Mouse (Mus musculus): ENCODE data around the gene Taar7a. TPM values are rescaled to one million over a fixed set of nuclear protein-coding genes. Genes with fewer than 3 reads are reported as not detected.
A peak's percentile ranks its signal among the peaks of the same experiment; 100 is the strongest.

The Taar7a gene
- polyA plus RNA-seq (2014; fragmentation: Nextera tagmentation; extraction: Ambion mirVana) = not detected in 2 replicates

GRCm38 (mm10) chr10:23993381-23993780, at the start of gene Taar7a:
Gene Taar7a (minus strand): TSS chr10:23993481.
- no peak within 1 kb of the TSS for H3K27ac ChIP-seq (ENCODE audit: low read depth, low read length)
- H3K4me2 ChIP-seq = no peak within 1 kb of the TSS
- H3K9me3 ChIP-seq (ENCODE audit: control insufficient read depth, low read length) = no peaks in the 10 kb centered on the region
- no peak within 1 kb of the TSS for H3K4me3 ChIP-seq (ENCODE audit: low read depth, low read length)
- H3K4me1 ChIP-seq (replicated peaks; ENCODE audit: control insufficient read depth, insufficient read depth, low read length) = no peaks in the 10 kb centered on the region
- no peak within 1 kb of the TSS for H3K9ac ChIP-seq (ENCODE audit: low read depth, low read length)
- H3K36me3 ChIP-seq (ENCODE audit: control insufficient read depth, insufficient read depth, low read length) = no peaks in the 10 kb centered on the region
- no peak for ATAC-seq (replicated peaks; ENCODE audit: low FRiP score)
- no peaks in the 10 kb centered on the region for H3K27me3 ChIP-seq (replicated peaks; ENCODE audit: control insufficient read depth, insufficient read depth, low read length)
- 83% methylated on average over 3 of the region's 3 CpGs for WGBS
- DNase-seq (ENCODE audit: low spot score) = no peak

DNA sequence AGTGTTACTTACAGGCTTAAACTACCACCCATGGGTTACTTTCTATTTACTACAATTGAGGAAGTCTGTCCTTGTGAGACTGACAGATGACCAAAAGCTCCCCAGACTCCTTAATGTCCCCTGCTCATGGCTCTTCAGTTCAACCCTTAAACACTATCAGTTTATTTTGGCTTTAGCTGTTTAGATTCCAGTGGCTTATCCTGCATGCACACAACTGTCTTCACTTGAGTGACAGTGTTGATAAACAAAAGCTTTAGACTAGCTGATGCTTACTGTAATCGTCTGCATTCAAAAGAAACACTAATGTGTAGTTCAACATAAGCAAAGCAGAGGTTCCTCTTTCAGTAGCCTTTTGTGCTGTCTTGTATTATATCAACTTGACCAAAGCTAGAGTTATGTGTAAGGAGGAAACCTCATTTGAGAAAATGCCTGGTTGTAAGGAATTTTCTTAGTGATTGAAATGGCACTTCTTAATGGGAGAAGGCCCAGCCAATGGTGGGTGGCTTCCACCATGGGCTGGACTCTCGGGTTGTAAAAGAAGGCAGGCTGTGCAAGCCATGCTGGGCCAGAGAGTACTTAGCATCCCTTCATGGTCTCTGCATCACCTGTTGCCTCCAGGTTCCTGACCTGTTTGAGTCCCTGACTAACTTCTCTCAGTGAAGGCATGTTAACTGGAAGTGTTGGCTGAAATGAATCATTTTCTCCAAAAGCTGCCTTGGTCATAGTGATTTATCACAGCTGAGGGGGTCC, 47.0 kb upstream of the Taar7a start:
- H3K27me3 ChIP-seq (replicated peaks; ENCODE audit: control insufficient read depth, insufficient read depth, low read length) = no peaks in the 10 kb centered on the region
- no peak overlapping the region for H3K9ac ChIP-seq (ENCODE audit: low read depth, low read length)
- no peak overlapping the region for H3K4me2 ChIP-seq
- no peak for DNase-seq (ENCODE audit: low spot score)
- ATAC-seq (replicated peaks; ENCODE audit: low FRiP score) = peak; percentile 83
- H3K4me1 ChIP-seq (replicated peaks; ENCODE audit: control insufficient read depth, insufficient read depth, low read length) = peaks cover 3% of the 10 kb centered on the region; the same call in 1 of the 2 replicates
- H3K4me3 ChIP-seq (ENCODE audit: low read depth, low read length) = no peak overlapping the region
- no peaks in the 10 kb centered on the region for H3K9me3 ChIP-seq (ENCODE audit: control insufficient read depth, low read length)
- 46% methylated on average over 2 of the region's 2 CpGs for WGBS
- H3K36me3 ChIP-seq (ENCODE audit: control insufficient read depth, insufficient read depth, low read length) = no peaks in the 10 kb centered on the region
- no peak overlapping the region for H3K27ac ChIP-seq (ENCODE audit: low read depth, low read length)

DNA sequence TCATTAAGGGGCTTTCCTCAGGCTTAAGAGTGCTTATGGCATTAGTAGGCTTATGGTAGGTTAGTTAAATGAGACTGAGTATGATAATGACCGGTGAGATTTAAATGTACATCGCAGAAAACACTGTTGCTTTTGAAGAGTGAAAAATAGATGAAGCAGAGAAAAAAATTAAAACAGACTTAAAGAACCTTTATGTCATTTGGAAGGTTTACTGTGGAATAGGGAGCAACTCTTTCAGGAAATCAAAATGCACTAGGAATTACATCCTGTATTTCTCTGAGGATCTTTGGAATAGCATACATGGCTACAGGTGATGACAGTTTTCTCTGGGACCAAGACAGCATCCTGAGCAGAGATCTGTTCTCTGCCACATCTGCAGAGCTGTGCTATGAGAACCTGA, 44.0 kb upstream of the Taar7a start, which contains the start of gene Taar7e:
TSS of gene Taar7e (plus strand) at position 301 of the 400 bp plus-strand sequence.
- Histone ChIP-seq H3K9me3 (ENCODE audit: control insufficient read depth, low read length) (no peaks in the 10 kb centered on the region), H3K27ac (ENCODE audit: low read depth, low read length) (no peak within 1 kb of the TSS), H3K27me3 (replicated peaks; ENCODE audit: control insufficient read depth, insufficient read depth, low read length) (no peaks in the 10 kb centered on the region), H3K4me3 (ENCODE audit: low read depth, low read length) (no peak within 1 kb of the TSS), H3K9ac (ENCODE audit: low read depth, low read length) (no peak within 1 kb of the TSS), H3K4me1 (replicated peaks; ENCODE audit: control insufficient read depth, insufficient read depth, low read length) (peaks cover 3% of the 10 kb centered on the region; the same call in 1 of the 2 replicates), H3K36me3 (ENCODE audit: control insufficient read depth, insufficient read depth, low read length) (no peaks in the 10 kb centered on the region), H3K4me2 (no peak within 1 kb of the TSS)
- 93% methylated on average over 2 of the region's 2 CpGs for WGBS
- ATAC-seq (replicated peaks; ENCODE audit: low FRiP score) (no peak), DNase-seq (ENCODE audit: low spot score) (no peak)

GRCm38 (mm10) chr10:24031347-24031746, 38.1 kb upstream of the Taar7a start:
- no peak for DNase-seq (ENCODE audit: low spot score)
- H3K9ac ChIP-seq (ENCODE audit: low read depth, low read length) = no peak overlapping the region
- no peaks in the 10 kb centered on the region for H3K36me3 ChIP-seq (ENCODE audit: control insufficient read depth, insufficient read depth, low read length)
- no peak overlapping the region for H3K27ac ChIP-seq (ENCODE audit: low read depth, low read length)
- H3K4me2 ChIP-seq = no peak overlapping the region
- H3K4me3 ChIP-seq (ENCODE audit: low read depth, low read length) = no peak overlapping the region
- no peak for ATAC-seq (replicated peaks; ENCODE audit: low FRiP score)
- no peaks in the 10 kb centered on the region for H3K4me1 ChIP-seq (replicated peaks; ENCODE audit: control insufficient read depth, insufficient read depth, low read length)
- no peaks in the 10 kb centered on the region for H3K9me3 ChIP-seq (ENCODE audit: control insufficient read depth, low read length)
- H3K27me3 ChIP-seq (replicated peaks; ENCODE audit: control insufficient read depth, insufficient read depth, low read length) = no peaks in the 10 kb centered on the region

- Histone ChIP-seq H3K4me2 (no peak within 1 kb of the TSS), H3K9me3 (ENCODE audit: control insufficient read depth, low read length) (no peaks in the 10 kb centered on the region), H3K27ac (ENCODE audit: low read depth, low read length) (no peak within 1 kb of the TSS), H3K9ac (ENCODE audit: low read depth, low read length) (no peak within 1 kb of the TSS), H3K36me3 (ENCODE audit: control insufficient read depth, insufficient read depth, low read length) (no peaks in the 10 kb centered on the region), H3K4me1 (replicated peaks; ENCODE audit: control insufficient read depth, insufficient read depth, low read length) (no peaks in the 10 kb centered on the region), H3K27me3 (replicated peaks; ENCODE audit: control insufficient read depth, insufficient read depth, low read length) (no peaks in the 10 kb centered on the region), H3K4me3 (ENCODE audit: low read depth, low read length) (no peak within 1 kb of the TSS)
- DNase-seq (ENCODE audit: low spot score) (no peak), ATAC-seq (replicated peaks; ENCODE audit: low FRiP score) (no peak)
Measured at GRCm38 (mm10) chr10:24026922-24027321, 33.6 kb upstream of the Taar7a start, which contains the start of gene Taar7d. Gene Taar7d (plus strand): TSS chr10:24027222.

- H3K9ac ChIP-seq (ENCODE audit: low read depth, low read length) = no peak overlapping the region
- H3K36me3 ChIP-seq (ENCODE audit: control insufficient read depth, insufficient read depth, low read length) = no peaks in the 10 kb centered on the region
- no peak overlapping the region for H3K27ac ChIP-seq (ENCODE audit: low read depth, low read length)
- peaks cover 6% of the 10 kb centered on the region; the same call in 1 of the 2 replicates for H3K4me1 ChIP-seq (replicated peaks; ENCODE audit: control insufficient read depth, insufficient read depth, low read length)
- H3K9me3 ChIP-seq (ENCODE audit: control insufficient read depth, low read length) = no peaks in the 10 kb centered on the region
- 68% methylated on average over 1 of the region's 1 CpGs for WGBS
- no peak overlapping the region for H3K4me2 ChIP-seq
- peak; percentile 63 for ATAC-seq (replicated peaks; ENCODE audit: low FRiP score)
- no peaks in the 10 kb centered on the region for H3K27me3 ChIP-seq (replicated peaks; ENCODE audit: control insufficient read depth, insufficient read depth, low read length)
- no peak for DNase-seq (ENCODE audit: low spot score)
- no peak overlapping the region for H3K4me3 ChIP-seq (ENCODE audit: low read depth, low read length)
Measured at GRCm38 (mm10) chr10:24008143-24008542, 14.9 kb upstream of the Taar7a start.

- Histone ChIP-seq H3K9me3 (ENCODE audit: control insufficient read depth, low read length) (no peaks in the 10 kb centered on the region), H3K27ac (ENCODE audit: low read depth, low read length) (no peak overlapping the region), H3K4me2 (no peak overlapping the region), H3K27me3 (replicated peaks; ENCODE audit: control insufficient read depth, insufficient read depth, low read length) (no peaks in the 10 kb centered on the region), H3K4me1 (replicated peaks; ENCODE audit: control insufficient read depth, insufficient read depth, low read length) (peaks cover 6% of the 10 kb centered on the region; the same call in 1 of the 2 replicates), H3K9ac (ENCODE audit: low read depth, low read length) (no peak overlapping the region), H3K4me3 (ENCODE audit: low read depth, low read length) (no peak overlapping the region), H3K36me3 (ENCODE audit: control insufficient read depth, insufficient read depth, low read length) (no peaks in the 10 kb centered on the region)
- WGBS = 46% methylated on average over 2 of the region's 2 CpGs
- peak; percentile 88 for ATAC-seq (replicated peaks; ENCODE audit: low FRiP score)
- no peak for DNase-seq (ENCODE audit: low spot score)
Measured at GRCm38 (mm10) chr10:24007034-24007433, 13.8 kb upstream of the Taar7a start.

- Histone ChIP-seq H3K27me3 (replicated peaks; ENCODE audit: control insufficient read depth, insufficient read depth, low read length) (no peaks in the 10 kb centered on the region), H3K27ac (ENCODE audit: low read depth, low read length) (no peak overlapping the region), H3K9ac (ENCODE audit: low read depth, low read length) (no peak overlapping the region), H3K4me1 (replicated peaks; ENCODE audit: control insufficient read depth, insufficient read depth, low read length) (peaks cover 6% of the 10 kb centered on the region; the same call in 1 of the 2 replicates), H3K4me3 (ENCODE audit: low read depth, low read length) (no peak overlapping the region), H3K36me3 (ENCODE audit: control insufficient read depth, insufficient read depth, low read length) (no peaks in the 10 kb centered on the region), H3K4me2 (no peak overlapping the region), H3K9me3 (ENCODE audit: control insufficient read depth, low read length) (no peaks in the 10 kb centered on the region)
- no peak for DNase-seq (ENCODE audit: low spot score)
- ATAC-seq (replicated peaks; ENCODE audit: low FRiP score) = no peak
- WGBS = 60% methylated on average over 1 of the region's 1 CpGs
Measured at GRCm38 (mm10) chr10:24006442-24006841, 13.2 kb upstream of the Taar7a start.

DNA sequence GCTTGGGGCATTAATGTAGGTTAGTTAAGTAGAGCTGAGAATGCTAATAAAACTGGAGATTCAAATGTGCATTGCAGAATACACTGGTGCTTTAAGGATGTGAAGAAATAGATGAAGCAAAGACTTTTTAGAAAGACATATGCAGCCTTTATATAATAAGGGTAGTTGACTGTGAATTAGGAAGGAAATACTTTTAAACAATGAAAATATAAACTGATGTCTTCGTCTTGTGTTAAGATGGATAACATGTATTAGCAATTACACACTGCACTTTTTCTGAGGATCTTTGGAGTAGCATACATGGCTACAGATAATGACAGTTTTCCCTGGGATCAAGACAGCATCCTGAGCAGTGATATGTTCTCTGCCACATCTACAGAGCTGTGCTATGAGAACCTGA, 6.4 kb upstream of the Taar7a start, which contains the start of gene Taar7b:
TSS of gene Taar7b (plus strand) at position 301 of the 400 bp plus-strand sequence.
- Histone ChIP-seq H3K27ac (ENCODE audit: low read depth, low read length) (no peak within 1 kb of the TSS), H3K9ac (ENCODE audit: low read depth, low read length) (no peak within 1 kb of the TSS), H3K27me3 (replicated peaks; ENCODE audit: control insufficient read depth, insufficient read depth, low read length) (no peaks in the 10 kb centered on the region), H3K9me3 (ENCODE audit: control insufficient read depth, low read length) (no peaks in the 10 kb centered on the region), H3K4me3 (ENCODE audit: low read depth, low read length) (no peak within 1 kb of the TSS), H3K36me3 (ENCODE audit: control insufficient read depth, insufficient read depth, low read length) (no peaks in the 10 kb centered on the region), H3K4me2 (no peak within 1 kb of the TSS), H3K4me1 (replicated peaks; ENCODE audit: control insufficient read depth, insufficient read depth, low read length) (no peaks in the 10 kb centered on the region)
- ATAC-seq (replicated peaks; ENCODE audit: low FRiP score) (no peak), DNase-seq (ENCODE audit: low spot score) (no peak)
- WGBS = 64% methylated on average over 1 of the region's 1 CpGs

All from liver, embryonic 11.5 days (tissue).